Mouse (Mus musculus) forebrain, embryonic 12.5 days (tissue): ENCODE data around the gene Olfr1410. TPM values are rescaled to one million over a fixed set of nuclear protein-coding genes. Genes with fewer than 3 reads are reported as not detected.

Experiments used
- ATAC-seq: fragments of 200-750 bp; cut with Nextera tagmentation; 2 replicates; pipeline ENCODE4 v1.8.0; 2017; ENCODE audit warnings: moderate TSS enrichment; ENCODE audit not compliant: low FRiP score
- H3K27ac ChIP-seq: fragments of 300-500 bp; sonication (generic); 2 replicates; pipeline ENCODE4 v1.5.1; 2016; ENCODE audit warnings: mild to moderate bottlenecking
- H3K27me3 ChIP-seq: fragments of 300-500 bp; sonication (generic); 2 replicates; pipeline ENCODE4 v1.6.1; 2016; ENCODE audit warnings: mild to moderate bottlenecking
- H3K36me3 ChIP-seq: fragments of 300-500 bp; sonication (generic); replicated peaks from 2 replicates; pipeline ENCODE4 v1.6.1; 2016; ENCODE audit warnings: mild to moderate bottlenecking
- H3K4me1 ChIP-seq: fragments of 300-500 bp; sonication (generic); 2 replicates; pipeline ENCODE4 v1.6.1; 2016
- H3K4me2 ChIP-seq: fragments of 300-500 bp; sonication (generic); 2 replicates; pipeline ENCODE4 v1.6.1; 2016; ENCODE audit warnings: mild to moderate bottlenecking, moderate library complexity
- H3K4me3 ChIP-seq: fragments of 300-500 bp; sonication (generic); replicated peaks from 2 replicates; pipeline ENCODE4 v1.5.1; 2016; ENCODE audit warnings: mild to moderate bottlenecking
- H3K9ac ChIP-seq: fragments of 300-500 bp; sonication (generic); 2 replicates; pipeline ENCODE4 v1.6.1; 2016; ENCODE audit warnings: mild to moderate bottlenecking
- H3K9me3 ChIP-seq: fragments of 300-500 bp; sonication (generic); 2 replicates; pipeline ENCODE4 v1.6.1; 2016
- WGBS: fragments of 180-500 bp; shearing (Covaris S2); methylation state at CpG from one replicate; pipeline ENCODE4 v1.1.7; 2016; 5-methylcytosine and 5-hydroxymethylcytosine counted together
- polyA plus RNA-seq: library from polyadenylated mRNA; unstranded; fragments of >200 nt; fragmentation: Nextera tagmentation; extraction: Ambion mirVana; gene quantifications from 2 replicates; pipeline ENCODE4 v1.2.1, GENCODE M21; 2016

Gene Olfr1410
- polyA plus RNA-seq: not detected in 2 replicates

- WGBS: 88% methylated on average over 1 of the region's 1 CpGs
- no peak for ATAC-seq
- Histone ChIP-seq H3K27ac (no peak within 1 kb of the TSS), H3K9me3 (no peaks in the 10 kb centered on the region), H3K36me3 (no peaks in the 10 kb centered on the region), H3K4me3 (no peak within 1 kb of the TSS), H3K9ac (no peak within 1 kb of the TSS), H3K4me2 (no peak within 1 kb of the TSS), H3K4me1 (no peaks in the 10 kb centered on the region), H3K27me3 (peaks cover 9% of the 10 kb centered on the region)
Observed at GRCm38 (mm10) chr1:92605482-92605881, at the start of gene Olfr1410. Gene Olfr1410, plus strand, starts transcription at chr1:92605782.

GRCm38 (mm10) chr1:92571022-92571421 is 34.6 kb upstream of the Olfr1410 start, which contains the start of gene Olfr1413:
Gene Olfr1413, plus strand, starts transcription at chr1:92571322.
- no peak within 1 kb of the TSS for H3K9ac ChIP-seq
- no peak within 1 kb of the TSS for H3K4me3 ChIP-seq
- H3K4me1 ChIP-seq: no peaks in the 10 kb centered on the region
- no peak within 1 kb of the TSS for H3K27ac ChIP-seq
- H3K27me3 ChIP-seq: no peaks in the 10 kb centered on the region
- H3K9me3 ChIP-seq: no peaks in the 10 kb centered on the region
- no peak for ATAC-seq
- no peak within 1 kb of the TSS for H3K4me2 ChIP-seq
- WGBS: 86% methylated on average over 3 of the region's 3 CpGs
- H3K36me3 ChIP-seq: no peaks in the 10 kb centered on the region

DNA sequence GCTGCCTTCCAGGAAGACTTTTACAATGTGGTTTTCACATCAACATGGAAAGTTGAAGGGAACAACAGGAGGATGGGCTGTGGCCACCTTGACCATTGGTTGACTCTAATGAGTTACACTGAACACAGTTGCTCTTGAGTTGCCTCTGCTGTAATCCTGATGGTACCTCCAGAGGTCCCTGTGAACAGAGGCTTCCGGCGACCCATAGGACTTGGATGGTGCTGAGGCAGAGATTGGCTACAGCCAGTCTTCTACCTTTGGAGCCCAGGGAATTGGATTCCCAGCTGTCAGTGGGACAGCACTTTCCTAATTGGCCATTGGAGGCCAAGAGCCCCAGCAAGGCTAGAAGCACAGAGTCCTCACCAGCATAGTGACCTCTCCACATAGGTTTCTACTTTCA is 20.1 kb upstream of the Olfr1410 start, which contains the start of gene Olfr1412:
Gene Olfr1412 (plus strand): TSS at position 301 of the 400 bp plus-strand sequence.
- H3K4me2 ChIP-seq: no peak within 1 kb of the TSS
- H3K9ac ChIP-seq: no peak within 1 kb of the TSS
- no peaks in the 10 kb centered on the region for H3K4me1 ChIP-seq
- H3K27me3 ChIP-seq: no peaks in the 10 kb centered on the region
- no peaks in the 10 kb centered on the region for H3K9me3 ChIP-seq
- H3K36me3 ChIP-seq: no peaks in the 10 kb centered on the region
- no peak for ATAC-seq
- 84% methylated on average over 2 of the region's 2 CpGs for WGBS
- H3K4me3 ChIP-seq: no peak within 1 kb of the TSS
- no peak within 1 kb of the TSS for H3K27ac ChIP-seq

DNA sequence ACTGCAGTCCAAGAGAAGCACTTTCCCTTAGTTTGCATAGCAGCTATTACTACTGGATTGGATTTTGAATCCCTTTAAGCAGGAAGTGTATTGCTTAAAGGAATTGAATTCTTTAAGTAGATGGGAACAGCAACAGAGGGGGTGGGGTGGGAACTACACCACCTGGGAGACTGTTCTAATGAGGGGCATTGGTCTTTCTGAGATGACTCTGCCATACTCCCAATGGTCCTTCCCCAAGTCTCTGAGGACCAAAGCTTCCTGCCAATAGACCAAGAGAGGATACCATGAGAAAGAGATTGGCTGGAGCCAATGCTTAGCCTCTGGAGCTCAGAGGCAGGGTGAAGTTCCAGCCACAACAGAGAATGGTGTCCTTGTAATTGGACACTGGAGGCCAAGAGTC is 11.5 kb upstream of the Olfr1410 start, which contains the start of gene Olfr1411:
Gene Olfr1411 (plus strand): TSS at position 301 of the 400 bp plus-strand sequence.
- ATAC-seq: no peak
- Histone ChIP-seq H3K9me3 (no peaks in the 10 kb centered on the region), H3K27ac (no peak within 1 kb of the TSS), H3K9ac (no peak within 1 kb of the TSS), H3K36me3 (no peaks in the 10 kb centered on the region), H3K27me3 (no peaks in the 10 kb centered on the region), H3K4me1 (no peaks in the 10 kb centered on the region), H3K4me2 (no peak within 1 kb of the TSS), H3K4me3 (no peak within 1 kb of the TSS)

- Histone ChIP-seq H3K27ac (no peak overlapping the region), H3K4me3 (no peak overlapping the region), H3K36me3 (no peaks in the 10 kb centered on the region), H3K4me2 (no peak overlapping the region), H3K4me1 (no peaks in the 10 kb centered on the region), H3K9me3 (no peaks in the 10 kb centered on the region), H3K9ac (no peak overlapping the region), H3K27me3 (no peaks in the 10 kb centered on the region)
- no peak for ATAC-seq
- WGBS: 95% methylated on average over 3 of the region's 3 CpGs
Observed at GRCm38 (mm10) chr1:92596019-92596418, 9.6 kb upstream of the Olfr1410 start.

- Histone ChIP-seq H3K4me1 (no peaks in the 10 kb centered on the region), H3K36me3 (no peaks in the 10 kb centered on the region), H3K9me3 (no peaks in the 10 kb centered on the region), H3K4me2 (no peak overlapping the region), H3K27me3 (peaks cover 18% of the 10 kb centered on the region), H3K4me3 (no peak overlapping the region), H3K27ac (no peak overlapping the region), H3K9ac (no peak overlapping the region)
- no peak for ATAC-seq
- 78% methylated on average over 4 of the region's 4 CpGs for WGBS
Observed at GRCm38 (mm10) chr1:92607711-92608110, 2.1 kb downstream of the Olfr1410 start.

DNA sequence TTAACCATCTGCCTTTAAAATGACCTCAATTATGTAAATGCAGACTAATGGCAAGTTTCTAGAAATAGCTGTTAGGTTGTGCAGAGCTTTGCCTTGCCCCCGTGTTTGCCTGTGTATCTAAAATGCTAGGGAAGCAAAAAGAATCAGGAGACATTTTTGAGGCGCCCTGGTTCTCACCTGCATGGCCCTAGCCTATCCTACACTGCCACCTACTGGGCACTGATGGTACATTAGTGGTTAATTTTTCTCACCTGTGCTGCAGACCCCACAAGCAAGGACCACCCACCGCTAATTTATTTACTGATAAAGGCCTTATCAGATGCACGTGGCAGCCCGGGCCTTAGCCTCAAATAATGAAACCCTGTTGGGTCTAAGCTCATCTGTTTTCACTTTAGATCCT is 5.4 kb downstream of the Olfr1410 start:
- no peak overlapping the region for H3K27ac ChIP-seq
- H3K27me3 ChIP-seq: peaks cover 18% of the 10 kb centered on the region
- 4% methylated on average over 5 of the region's 5 CpGs for WGBS

DNA sequence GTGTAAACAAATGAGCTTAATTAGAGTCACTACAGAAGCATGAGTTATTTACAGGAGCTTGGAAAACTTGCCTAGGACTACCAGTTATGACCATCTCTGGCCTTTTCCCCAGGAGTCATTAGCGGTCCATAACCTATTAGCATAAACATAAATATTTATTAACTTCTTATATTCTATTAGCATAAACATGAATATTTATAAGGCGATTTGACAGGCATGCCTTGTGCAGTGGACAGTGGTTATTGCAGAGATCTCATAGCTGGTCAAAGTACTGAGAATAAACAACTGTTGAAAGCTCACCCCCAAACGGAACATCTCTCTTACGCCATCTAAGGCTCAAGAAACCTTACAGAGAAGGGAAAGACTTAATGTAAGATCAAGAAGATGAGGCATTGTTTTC is 7.6 kb downstream of the Olfr1410 start:
- no peaks in the 10 kb centered on the region for H3K36me3 ChIP-seq
- ATAC-seq: no peak
- 39% methylated on average over 4 of the region's 4 CpGs for WGBS
- H3K4me3 ChIP-seq: no peak overlapping the region
- no peak overlapping the region for H3K4me2 ChIP-seq
- no peaks in the 10 kb centered on the region for H3K9me3 ChIP-seq
- no peak overlapping the region for H3K27ac ChIP-seq
- peaks cover 14% of the 10 kb centered on the region for H3K27me3 ChIP-seq
- no peak overlapping the region for H3K9ac ChIP-seq
- H3K4me1 ChIP-seq: peaks cover 5% of the 10 kb centered on the region; the same call in 1 of the 2 replicates

More for the DNA sequence above, 5.4 kb downstream of the Olfr1410 start:
- Histone ChIP-seq H3K9me3 (no peaks in the 10 kb centered on the region), H3K4me3 (no peak overlapping the region), H3K9ac (no peak overlapping the region), H3K36me3 (no peaks in the 10 kb centered on the region), H3K4me1 (peaks cover 5% of the 10 kb centered on the region; the same call in 1 of the 2 replicates), H3K4me2 (no peak overlapping the region)
- no peak for ATAC-seq

DNA sequence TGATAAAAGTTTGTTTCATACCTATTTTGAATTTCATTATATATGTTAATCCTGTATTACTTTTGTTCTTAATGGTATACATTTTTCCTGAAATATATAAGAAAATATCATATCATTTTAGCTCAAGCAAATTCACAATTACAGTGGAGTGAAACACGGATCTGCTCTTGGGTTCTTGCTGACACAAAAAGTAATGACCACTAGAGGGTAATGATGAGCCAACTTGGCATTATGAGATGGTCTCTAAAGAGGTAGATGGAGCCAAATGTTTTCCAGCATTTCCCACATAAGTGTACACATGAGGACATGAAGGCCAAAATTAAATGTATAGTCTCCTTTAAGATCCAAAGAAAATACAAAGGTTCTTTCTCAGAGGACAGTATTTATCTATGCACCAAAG is 8.9 kb downstream of the Olfr1410 start:
- 9% methylated on average over 1 of the region's 1 CpGs for WGBS
- Histone ChIP-seq H3K4me2 (no peak overlapping the region), H3K4me1 (peaks cover 5% of the 10 kb centered on the region; the same call in 1 of the 2 replicates), H3K4me3 (no peak overlapping the region), H3K27ac (no peak overlapping the region), H3K9me3 (no peaks in the 10 kb centered on the region), H3K36me3 (no peaks in the 10 kb centered on the region), H3K27me3 (peaks cover 9% of the 10 kb centered on the region), H3K9ac (no peak overlapping the region)
- ATAC-seq: no peak

- no peaks in the 10 kb centered on the region for H3K36me3 ChIP-seq
- WGBS: 85% methylated on average over 1 of the region's 1 CpGs
- H3K9me3 ChIP-seq: no peaks in the 10 kb centered on the region
- H3K27ac ChIP-seq: no peak overlapping the region
- H3K4me2 ChIP-seq: no peak overlapping the region
- H3K9ac ChIP-seq: no peak overlapping the region
- peaks cover 9% of the 10 kb centered on the region for H3K27me3 ChIP-seq
- ATAC-seq: no peak
- H3K4me1 ChIP-seq: peaks cover 5% of the 10 kb centered on the region; the same call in 1 of the 2 replicates
- no peak overlapping the region for H3K4me3 ChIP-seq
Observed at GRCm38 (mm10) chr1:92616046-92616445, 10.5 kb downstream of the Olfr1410 start.

- Histone ChIP-seq H3K4me2 (no peak within 1 kb of the TSS), H3K9ac (no peak within 1 kb of the TSS), H3K27me3 (0 out of 2 replicates have a peak, but pooled peaks cover under 1% of the 10 kb centered on the region), H3K27ac (no peak within 1 kb of the TSS), H3K9me3 (no peaks in the 10 kb centered on the region), H3K36me3 (no peaks in the 10 kb centered on the region), H3K4me3 (no peak within 1 kb of the TSS), H3K4me1 (peaks cover 5% of the 10 kb centered on the region; the same call in 1 of the 2 replicates)
- WGBS: 71% methylated on average over 2 of the region's 2 CpGs
- ATAC-seq: no peak
Observed at GRCm38 (mm10) chr1:92617488-92617887, 11.9 kb downstream of the Olfr1410 start, which contains the start of gene Olfr12. Gene Olfr12, plus strand, starts transcription at chr1:92617788.

DNA sequence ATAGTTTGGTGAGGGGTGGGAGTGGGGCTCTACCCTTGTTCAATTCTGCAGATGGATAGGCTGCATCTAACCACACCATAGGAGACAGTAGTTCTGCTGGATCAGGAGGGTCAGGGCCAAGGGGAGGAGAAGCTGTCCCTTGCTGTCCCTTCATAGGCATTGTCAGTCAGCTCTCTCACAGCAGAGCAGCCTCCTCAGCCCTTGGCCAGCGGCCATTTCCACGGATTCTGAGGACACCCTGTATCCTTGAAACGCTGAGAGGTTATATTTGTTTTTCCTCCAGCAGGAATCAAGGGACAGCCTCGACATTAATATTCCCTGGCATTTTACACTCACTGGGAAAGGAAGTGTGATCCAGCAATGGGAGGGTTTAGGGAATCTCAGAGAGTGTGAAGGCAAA is 12.8 kb downstream of the Olfr1410 start:
- no peak for ATAC-seq
- Histone ChIP-seq H3K36me3 (no peaks in the 10 kb centered on the region), H3K4me1 (peaks cover 3% of the 10 kb centered on the region; the same call in 1 of the 2 replicates), H3K9me3 (no peaks in the 10 kb centered on the region), H3K4me2 (no peak overlapping the region), H3K9ac (no peak overlapping the region), H3K27me3 (no peaks in the 10 kb centered on the region), H3K4me3 (no peak overlapping the region), H3K27ac (no peak overlapping the region)
- 74% methylated on average over 4 of the region's 4 CpGs for WGBS

GRCm38 (mm10) chr1:92628227-92628626 is 22.6 kb downstream of the Olfr1410 start:
- Histone ChIP-seq H3K27ac (no peak overlapping the region), H3K4me2 (no peak overlapping the region), H3K36me3 (no peaks in the 10 kb centered on the region), H3K27me3 (peaks cover 3% of the 10 kb centered on the region; the same call in 1 of the 2 replicates), H3K9me3 (no peaks in the 10 kb centered on the region), H3K4me1 (no peaks in the 10 kb centered on the region), H3K9ac (no peak overlapping the region), H3K4me3 (no peak overlapping the region)
- WGBS: 87% methylated on average over 4 of the region's 4 CpGs
- no peak for ATAC-seq
